Mouse (Mus musculus) ES-Bruce4 (cell line): ENCODE measurements around the gene Gm10944.

ENCODE experiments used
- CTCF ChIP-seq: IDR thresholded peaks from one replicate; pipeline ENCODE4 v1.8.1; 2011; ENCODE audit warnings: low read depth, low read length
- EP300 ChIP-seq: IDR thresholded peaks from 2 replicates; pipeline ENCODE4 v1.6.1; 2011; ENCODE audit warnings: low read depth, low read length; ENCODE audit not compliant: insufficient read depth
- POLR2A ChIP-seq: IDR thresholded peaks from one replicate; pipeline ENCODE4 v1.8.1; 2011; ENCODE audit warnings: low read length; ENCODE audit not compliant: insufficient read depth

DNA sequence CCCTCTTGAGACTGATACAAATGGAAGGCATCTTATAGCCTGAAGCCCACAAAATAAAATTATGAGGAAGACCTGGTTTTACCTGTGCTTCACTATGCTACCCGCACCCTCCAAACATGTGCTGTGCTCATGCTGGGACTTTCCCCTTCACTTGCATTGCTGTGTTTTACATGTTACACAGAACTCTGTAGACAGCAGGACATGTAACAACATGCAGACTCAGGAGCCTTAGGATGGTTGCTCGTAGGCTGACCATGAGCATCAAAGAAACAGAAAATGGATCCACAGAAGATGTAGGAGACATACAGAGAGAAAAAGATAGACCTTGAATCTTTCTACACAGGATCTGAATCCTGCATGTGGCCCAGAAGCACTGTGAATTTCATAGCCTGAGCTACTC lies 29.2 kb downstream of the Gm10944 start:
- TF ChIP-seq CTCF (no peak), POLR2A (no peak), EP300 (no peak)
